Mouse (Mus musculus): ENCODE results near the gene Tdp2. TPM values are rescaled to one million over a fixed set of nuclear protein-coding genes. Genes with fewer than 3 reads are reported as not detected.

Tdp2 gene
- polyA plus RNA-seq, 1 experiment = 37.7 TPM

GRCm38 (mm10) chr13:24799925-24800673 is 31.4 kb upstream of the Tdp2 start:
- H3K4me3 ChIP-seq (replicated peaks; ENCODE audit: control insufficient read depth, low read depth, low read length) = peak overlapping the region; percentile 94
- under 1% methylated on average over 31 of the region's 31 CpGs for WGBS
- TF ChIP-seq CTCF (IDR thresholded peaks at IDR 0.05; ENCODE audit: control insufficient read depth, insufficient read depth, low read length) (no peak), POLR2A (IDR thresholded peaks at IDR 0.05; ENCODE audit: borderline replicate concordance, control insufficient read depth, low read depth, low read length) (no peak; the same call in 1 of the 2 replicates)
- H3K27ac ChIP-seq (ENCODE audit: control insufficient read depth, insufficient read depth, low read depth, low read length, poor library complexity) = peak overlapping the region; percentile 93
- peaks cover 1% of the 10 kb centered on the region; the same call in 1 of the 2 replicates for H3K4me1 ChIP-seq (ENCODE audit: control insufficient read depth, insufficient read depth, low read length)

GRCm38 (mm10) chr13:24800674-24801307 is 30.7 kb upstream of the Tdp2 start:
- Histone ChIP-seq H3K4me1 (ENCODE audit: control insufficient read depth, insufficient read depth, low read length) (peaks cover 1% of the 10 kb centered on the region; the same call in 1 of the 2 replicates), H3K27ac (ENCODE audit: control insufficient read depth, insufficient read depth, low read depth, low read length, poor library complexity) (peak overlapping the region; percentile 100), H3K4me3 (replicated peaks; ENCODE audit: control insufficient read depth, low read depth, low read length) (peak overlapping the region; percentile 94)
- under 1% methylated on average over 42 of the region's 42 CpGs for whole genome bisulfite sequencing
- TF ChIP-seq CTCF (IDR thresholded peaks at IDR 0.05; ENCODE audit: control insufficient read depth, insufficient read depth, low read length) (no peak), POLR2A (IDR thresholded peaks at IDR 0.05; ENCODE audit: borderline replicate concordance, control insufficient read depth, low read depth, low read length) (peak; percentile 100)

- 1% methylated on average over 60 of the region's 74 CpGs for WGBS
- TF ChIP-seq POLR2A (IDR thresholded peaks at IDR 0.05; ENCODE audit: borderline replicate concordance, control insufficient read depth, low read depth, low read length) (no peak), CTCF (IDR thresholded peaks at IDR 0.05; ENCODE audit: control insufficient read depth, insufficient read depth, low read length) (no peak)
These were observed 30.1 kb upstream of the Tdp2 start, which contains the start of gene BC005537 for GRCm38 (mm10) chr13:24801308-24801921. Gene BC005537 (plus strand): TSS chr13:24801657.

GRCm38 (mm10) chr13:24802131-24802691 is 29.3 kb upstream of the Tdp2 start:
- under 1% methylated on average over 26 of the region's 26 CpGs for WGBS
- H3K4me3 ChIP-seq (replicated peaks; ENCODE audit: control insufficient read depth, low read depth, low read length) = peak overlapping the region; percentile 72
- peak overlapping the region; percentile 61 for H3K27ac ChIP-seq (ENCODE audit: control insufficient read depth, insufficient read depth, low read depth, low read length, poor library complexity)
- TF ChIP-seq CTCF (IDR thresholded peaks at IDR 0.05; ENCODE audit: control insufficient read depth, insufficient read depth, low read length) = no peak
- peak; percentile 19; the same call in 1 of the 2 replicates for TF ChIP-seq POLR2A (IDR thresholded peaks at IDR 0.05; ENCODE audit: borderline replicate concordance, control insufficient read depth, low read depth, low read length)
- H3K4me1 ChIP-seq (ENCODE audit: control insufficient read depth, insufficient read depth, low read length) = peaks cover 1% of the 10 kb centered on the region; the same call in 1 of the 2 replicates

More at GRCm38 (mm10) chr13:24801308-24801921, 30.1 kb upstream of the Tdp2 start, which contains the start of gene BC005537:
- Histone ChIP-seq H3K4me1 (ENCODE audit: control insufficient read depth, insufficient read depth, low read length) (peaks cover 1% of the 10 kb centered on the region; the same call in 1 of the 2 replicates), H3K27ac (ENCODE audit: control insufficient read depth, insufficient read depth, low read depth, low read length, poor library complexity) (peak within 1 kb of the TSS; percentile 100), H3K4me3 (replicated peaks; ENCODE audit: control insufficient read depth, low read depth, low read length) (peak within 1 kb of the TSS; percentile 94)

- Histone ChIP-seq H3K4me1 (ENCODE audit: control insufficient read depth, insufficient read depth, low read length) (peaks cover 1% of the 10 kb centered on the region; the same call in 1 of the 2 replicates), H3K4me3 (replicated peaks; ENCODE audit: control insufficient read depth, low read depth, low read length) (peak overlapping the region; percentile 61), H3K27ac (ENCODE audit: control insufficient read depth, insufficient read depth, low read depth, low read length, poor library complexity) (no peak overlapping the region)
- 7% methylated on average over 2 of the region's 2 CpGs for WGBS
- TF ChIP-seq CTCF (IDR thresholded peaks at IDR 0.05; ENCODE audit: control insufficient read depth, insufficient read depth, low read length) = no peak
- TF ChIP-seq POLR2A (IDR thresholded peaks at IDR 0.05; ENCODE audit: borderline replicate concordance, control insufficient read depth, low read depth, low read length) = no peak
These were observed 28.3 kb upstream of the Tdp2 start for GRCm38 (mm10) chr13:24803196-24803595.

- no peak for TF ChIP-seq CTCF (IDR thresholded peaks at IDR 0.05; ENCODE audit: control insufficient read depth, insufficient read depth, low read length)
- TF ChIP-seq POLR2A (IDR thresholded peaks at IDR 0.05; ENCODE audit: borderline replicate concordance, control insufficient read depth, low read depth, low read length) = no peak
- H3K27ac ChIP-seq (ENCODE audit: control insufficient read depth, insufficient read depth, low read depth, low read length, poor library complexity) = no peak overlapping the region
- H3K4me3 ChIP-seq (replicated peaks; ENCODE audit: control insufficient read depth, low read depth, low read length) = no peak overlapping the region
- H3K4me1 ChIP-seq (ENCODE audit: control insufficient read depth, insufficient read depth, low read length) = peaks cover 1% of the 10 kb centered on the region; the same call in 1 of the 2 replicates
These were observed 25.4 kb upstream of the Tdp2 start for GRCm38 (mm10) chr13:24806079-24806478.

GRCm38 (mm10) chr13:24812521-24812920 is 19.0 kb upstream of the Tdp2 start:
- H3K27ac ChIP-seq (ENCODE audit: control insufficient read depth, insufficient read depth, low read depth, low read length, poor library complexity) = no peak overlapping the region
- H3K4me3 ChIP-seq (replicated peaks; ENCODE audit: control insufficient read depth, low read depth, low read length) = no peak overlapping the region
- no peaks in the 10 kb centered on the region for H3K4me1 ChIP-seq (ENCODE audit: control insufficient read depth, insufficient read depth, low read length)
- WGBS = 98% methylated on average over 2 of the region's 2 CpGs
- TF ChIP-seq CTCF (IDR thresholded peaks at IDR 0.05; ENCODE audit: control insufficient read depth, insufficient read depth, low read length) (no peak), POLR2A (IDR thresholded peaks at IDR 0.05; ENCODE audit: borderline replicate concordance, control insufficient read depth, low read depth, low read length) (no peak)
